Comparison of ENCODE assay signal across 13 mouse cellular contexts in genomic region chr16:95289375-95289774, GRCm38 (mm10). TPM values are rescaled to one million over a fixed set of nuclear protein-coding genes. Genes with fewer than 3 reads are reported as not detected.
"Had no signal": no experiment of that assay in that cellular context is flagged by ENCODE, and none has a peak within 500 bp of the region (broad histone marks: within the 10 kb centered on the region; RNA-seq: fewer than 3 reads in every experiment).

No protein-coding gene starts in this region.

- H3K4me1 ChIP-seq: liver, embryonic 15.5 days; neural tube, embryonic 12.5 days had no signal

- H3K4me2 ChIP-seq: limb, embryonic 15.5 days; liver, embryonic 15.5 days; lung, embryonic 15.5 days; neural tube, embryonic 12.5 days had no signal

- ATAC-seq: intestine, postnatal 0 days had no signal

- H3K9ac ChIP-seq: limb, embryonic 15.5 days; liver, embryonic 15.5 days; lung, embryonic 15.5 days; neural tube, embryonic 12.5 days had no signal

- H3K36me3 ChIP-seq: limb, embryonic 15.5 days; liver, embryonic 15.5 days; lung, embryonic 15.5 days; neural tube, embryonic 12.5 days had no signal

- H3K27ac ChIP-seq: limb, embryonic 15.5 days; liver, embryonic 15.5 days; lung, embryonic 15.5 days; neural tube, embryonic 12.5 days had no signal

- H3K9me3 ChIP-seq: limb, embryonic 15.5 days; liver, embryonic 15.5 days; neural tube, embryonic 12.5 days had no signal

- DNase-seq: kidney, postnatal 14 days; layer of hippocampus, adult 9-11 months; layer of hippocampus, postnatal 36 days; midbrain, embryonic 14.5 days; thymus, adult 18-20 months; thymus, postnatal 14 days had no signal

- H3K4me3 ChIP-seq: limb, embryonic 15.5 days; liver, embryonic 15.5 days; lung, embryonic 15.5 days; neural tube, embryonic 12.5 days had no signal

- H3K27me3 ChIP-seq: limb, embryonic 15.5 days; liver, embryonic 15.5 days; lung, embryonic 15.5 days; neural tube, embryonic 12.5 days had no signal

RNA-seq across cellular contexts. Expression of gene Kcnj15, which starts 32.0 kb away (rescaled TPM):
- total RNA-seq: layer of hippocampus, postnatal 36 days; monocyte, adult 5-6 weeks; neutrophil, adult 5-6 weeks had no signal
- polyA plus RNA-seq: midbrain, embryonic 14.5 days had no signal
